Mouse (Mus musculus): ENCODE data around the gene Vps13c.

Vps13c gene

DNA sequence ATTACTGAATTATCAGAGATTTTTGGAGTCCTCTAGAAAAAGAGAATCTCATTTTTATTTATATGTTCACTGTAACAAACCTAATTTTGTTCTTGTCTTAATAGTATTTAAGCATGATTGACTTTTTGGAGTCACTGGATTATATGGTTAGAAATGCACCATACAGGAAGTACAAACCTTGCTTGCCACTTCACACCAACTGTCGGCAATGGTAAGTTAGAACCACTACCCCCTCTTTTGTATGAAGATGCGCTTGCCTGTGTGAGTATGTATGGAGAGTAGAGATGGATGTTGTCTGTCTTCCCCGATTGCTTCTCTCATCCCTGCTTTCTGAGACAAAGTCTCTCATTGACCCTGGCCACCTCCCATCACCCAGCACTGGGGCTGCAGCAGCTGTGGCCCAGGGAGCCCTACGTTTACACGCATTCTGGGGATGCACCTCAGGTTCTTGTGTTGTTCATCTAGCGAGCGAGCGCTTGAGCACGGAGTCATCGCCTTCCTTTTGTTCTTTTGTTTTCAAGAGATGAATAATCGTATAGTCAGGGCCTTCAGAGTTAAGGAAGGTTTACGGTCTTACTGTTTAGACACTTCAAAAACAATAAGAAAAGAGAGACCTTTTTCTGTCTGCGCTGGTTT lies 43.3 kb downstream of the Vps13c start:
- DNase-seq, result no peak

GRCm38 (mm10) chr9:67884095-67884494 lies 43.9 kb downstream of the Vps13c start:
- DNase-seq, result no peak

DNA sequence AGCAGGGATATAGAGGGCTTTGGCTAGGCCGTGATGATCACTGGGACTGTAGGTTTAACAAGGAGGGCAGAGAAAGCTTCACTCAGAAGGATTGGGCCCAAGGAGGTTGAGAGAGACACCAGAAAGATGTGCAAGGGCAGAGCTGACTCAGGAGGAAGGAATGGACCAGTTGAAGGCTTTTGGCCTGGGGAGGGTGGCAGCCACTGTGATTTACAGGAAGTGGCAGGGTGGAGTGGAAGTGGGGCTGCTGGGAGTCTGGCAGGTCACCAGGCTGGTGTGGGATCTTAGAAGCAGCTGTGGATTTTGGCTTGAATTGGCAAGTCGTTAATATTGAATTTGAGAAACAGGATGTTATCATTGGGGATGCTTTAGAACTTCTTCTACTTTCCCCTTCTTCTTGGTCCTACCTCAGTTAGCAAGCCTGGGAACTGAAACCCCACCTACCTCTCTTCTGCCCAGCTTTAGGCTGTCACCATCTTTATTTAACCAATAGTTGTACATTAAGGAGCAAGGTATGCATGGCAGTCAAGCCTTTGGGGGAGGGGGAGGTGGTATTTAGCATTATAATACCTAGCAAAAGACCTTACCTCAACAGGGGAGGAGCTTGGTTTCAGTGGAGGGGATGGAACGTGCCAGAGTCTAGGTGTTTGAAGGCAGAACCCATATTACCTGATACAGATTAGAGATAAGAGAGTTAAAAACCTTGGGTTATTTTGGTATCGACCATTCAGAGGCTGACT lies 47.0 kb downstream of the Vps13c start:
- no peak for DNase-seq

DNA sequence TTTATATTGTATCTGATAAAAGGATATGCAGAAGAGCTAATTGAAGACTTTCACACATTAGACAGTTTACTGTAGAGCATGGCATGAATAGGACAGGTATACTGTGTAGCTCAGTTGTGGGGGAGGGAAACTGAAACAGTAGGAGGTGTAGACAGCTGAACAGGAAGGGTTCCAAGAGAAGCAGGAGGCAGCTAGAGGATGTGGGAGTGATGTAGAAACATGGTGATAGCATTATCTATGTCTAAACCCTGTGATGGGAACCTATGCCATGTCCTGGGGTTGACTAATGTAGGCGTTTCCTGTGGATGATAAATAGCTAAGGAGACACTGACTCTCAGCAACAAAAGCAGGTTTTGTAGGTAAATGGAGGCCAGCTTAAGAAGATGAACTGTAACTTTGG lies 53.3 kb downstream of the Vps13c start:
- DNase-seq, result no peak

DNA sequence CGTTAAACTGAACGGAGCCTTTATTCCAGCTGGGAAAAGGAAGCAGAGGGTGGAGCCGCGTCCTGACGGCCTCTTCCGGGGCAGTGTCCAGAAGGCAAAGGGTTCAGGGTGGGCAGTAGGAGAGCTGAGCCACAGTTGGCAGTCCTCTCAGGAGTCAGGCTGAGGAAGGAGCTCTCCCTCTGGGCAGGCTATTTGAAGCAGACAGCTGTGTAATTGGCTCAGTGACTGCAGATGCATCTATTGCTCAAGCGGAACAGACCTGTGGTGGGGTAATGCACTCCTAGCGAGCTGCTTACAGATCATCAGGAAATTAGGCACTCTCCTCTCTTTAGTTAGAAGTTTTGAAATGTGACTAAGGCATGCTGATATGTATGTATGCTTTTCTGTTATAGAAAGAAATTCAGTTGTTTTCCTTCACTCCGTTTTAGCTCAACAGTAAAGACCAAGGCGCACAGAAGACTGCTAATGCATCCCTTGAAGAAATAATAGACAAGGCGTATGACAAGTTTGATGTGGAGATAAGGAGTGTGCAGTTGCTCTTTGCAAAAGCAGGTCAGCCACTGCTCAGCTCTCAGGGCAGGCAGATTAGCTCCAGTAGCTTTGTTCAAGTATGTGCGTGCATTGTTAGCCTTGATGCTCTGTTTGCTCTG lies 56.6 kb downstream of the Vps13c start:
- no peak for DNase-seq

DNA sequence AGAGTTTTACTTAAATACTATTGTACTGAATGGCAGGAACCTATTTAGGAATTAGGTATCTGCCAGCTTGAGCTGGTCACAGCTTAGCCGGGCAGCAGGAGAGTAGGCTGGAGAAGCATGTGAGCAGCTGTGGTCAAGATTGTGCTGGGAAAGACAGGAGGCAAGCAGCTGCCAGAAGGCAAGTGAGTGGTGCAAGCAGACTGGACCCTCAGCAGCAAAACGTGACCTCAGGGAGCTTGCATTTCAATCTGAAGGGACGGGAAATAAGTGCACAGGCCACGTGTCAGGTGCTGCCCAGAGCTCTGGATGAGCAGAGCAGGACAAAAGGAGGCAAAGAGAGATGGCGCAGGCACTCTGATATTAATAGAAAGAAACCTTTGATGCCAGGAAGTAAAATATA lies 60.2 kb downstream of the Vps13c start:
- DNase-seq, result peak; percentile 7

DNA sequence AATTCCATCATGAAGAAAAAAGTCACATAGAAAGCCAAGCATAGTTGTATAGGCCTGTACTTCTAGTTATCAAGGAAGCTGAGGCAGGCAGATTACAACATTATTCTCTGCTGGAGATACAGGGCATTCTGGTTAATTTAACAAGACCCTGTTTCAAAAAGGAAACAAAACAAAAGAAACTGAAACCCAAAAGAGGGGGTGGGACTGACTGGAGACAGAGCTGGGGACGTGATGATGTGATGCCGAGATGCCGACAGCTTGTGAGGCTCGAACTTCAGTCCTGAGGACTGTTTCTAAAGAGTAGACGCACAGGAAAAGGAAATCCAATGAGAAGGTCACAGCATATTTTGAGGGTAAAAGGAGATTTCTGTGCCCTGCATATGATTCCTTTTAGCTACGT lies 64.2 kb downstream of the Vps13c start:
- DNase-seq, result no peak

DNA sequence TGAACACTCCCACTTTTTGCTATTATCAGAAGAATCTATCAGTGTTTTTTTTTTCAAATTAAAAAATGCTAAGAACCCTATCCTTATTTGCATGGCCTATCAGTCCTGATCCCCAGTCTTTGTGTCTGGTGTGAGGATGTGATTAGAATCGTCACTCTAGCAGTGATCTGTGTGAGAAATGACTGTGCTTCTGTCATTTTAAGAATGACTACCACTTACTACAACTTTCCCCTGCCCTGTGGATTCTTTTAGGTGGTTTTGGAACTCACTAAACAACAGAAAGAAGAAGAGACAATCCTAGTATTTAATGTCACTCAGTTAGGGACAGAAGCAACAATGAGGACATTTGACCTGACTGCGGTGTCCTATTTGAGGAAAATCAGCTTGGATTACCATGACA lies 65.3 kb downstream of the Vps13c start:
- no peak for DNase-seq

DNA sequence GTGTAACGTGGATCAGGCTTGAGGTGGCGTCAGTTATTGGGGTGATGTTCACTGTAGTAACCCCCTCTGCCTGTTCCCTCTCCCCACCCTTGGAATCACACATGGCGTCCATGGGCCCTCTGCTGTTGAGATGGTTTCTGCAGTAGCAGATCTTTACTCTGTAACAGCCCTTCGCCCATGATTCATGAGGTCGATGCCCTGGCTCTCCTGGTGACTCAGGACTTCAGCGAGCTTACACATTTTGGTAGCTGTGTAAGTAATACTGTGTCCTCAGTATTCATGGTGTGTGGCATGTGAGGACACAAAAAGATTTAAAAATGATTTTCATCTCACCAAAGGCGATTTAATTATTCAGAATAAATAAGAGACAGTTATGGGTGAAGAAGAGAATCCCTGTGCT lies 74.5 kb downstream of the Vps13c start:
- no peak for DNase-seq

DNA sequence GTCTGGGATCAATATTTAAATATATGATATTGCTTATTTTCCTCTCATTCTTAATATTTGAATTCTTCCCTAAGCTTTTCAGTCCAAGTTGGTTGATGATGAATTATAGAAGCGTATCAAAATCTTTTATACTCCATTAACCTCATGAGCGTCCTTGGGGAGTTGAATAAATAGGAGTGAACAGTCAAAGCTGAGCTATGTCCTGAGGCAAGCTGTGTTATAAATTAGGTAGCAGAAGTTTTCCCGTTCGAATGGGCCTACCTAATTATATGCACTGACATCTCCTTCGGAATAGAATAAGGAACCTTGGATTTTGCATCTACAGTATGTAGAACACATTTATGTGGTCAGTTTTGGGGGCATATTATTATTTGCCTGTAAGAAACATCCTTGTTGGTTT lies 82.2 kb downstream of the Vps13c start:
- no peak for DNase-seq

GRCm38 (mm10) chr9:67930629-67931028 lies 90.4 kb downstream of the Vps13c start:
- no peak for DNase-seq

DNA sequence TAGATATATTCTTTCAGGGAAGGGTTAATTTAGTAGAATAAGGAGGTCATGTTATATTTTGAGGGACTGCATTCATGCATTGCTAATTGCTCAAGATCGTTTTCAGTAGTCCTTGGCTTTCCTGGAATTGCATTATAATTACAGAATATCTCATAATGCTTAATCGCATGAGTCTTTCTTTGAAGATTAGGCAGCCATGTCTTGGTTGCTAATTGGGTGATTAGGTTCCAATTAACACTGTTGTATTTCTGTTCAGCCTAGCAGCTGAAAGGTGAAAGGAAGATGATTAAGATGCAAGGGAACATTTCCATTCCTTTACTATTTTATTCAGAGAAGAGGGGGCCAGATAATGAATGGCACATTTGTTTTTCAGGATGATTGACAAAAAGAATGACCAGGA lies 97.1 kb downstream of the Vps13c start:
- no peak for DNase-seq

- DNase-seq, result no peak
Measured at GRCm38 (mm10) chr9:67955466-67956010, 115.3 kb downstream of the Vps13c start.

DNA sequence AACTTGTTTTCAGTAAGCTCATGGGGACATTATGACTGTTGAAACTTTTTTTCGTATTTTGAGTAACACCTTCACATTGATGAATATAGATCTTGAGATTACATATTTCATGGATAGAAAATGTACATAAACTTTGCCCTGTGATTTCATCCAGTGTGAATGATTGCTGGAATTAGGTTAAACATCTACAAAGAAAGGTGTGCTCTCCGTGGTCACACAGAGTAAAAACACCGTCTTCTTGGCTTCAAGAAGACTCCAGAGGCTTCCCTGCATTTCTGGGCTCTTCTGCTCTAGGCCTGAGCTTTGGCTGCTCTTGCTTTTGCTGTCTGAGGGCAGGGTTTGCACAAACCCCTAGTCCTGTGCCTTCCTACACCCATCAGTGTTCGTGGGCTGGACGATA lies 121.8 kb downstream of the Vps13c start:
- no peak for DNase-seq

DNA sequence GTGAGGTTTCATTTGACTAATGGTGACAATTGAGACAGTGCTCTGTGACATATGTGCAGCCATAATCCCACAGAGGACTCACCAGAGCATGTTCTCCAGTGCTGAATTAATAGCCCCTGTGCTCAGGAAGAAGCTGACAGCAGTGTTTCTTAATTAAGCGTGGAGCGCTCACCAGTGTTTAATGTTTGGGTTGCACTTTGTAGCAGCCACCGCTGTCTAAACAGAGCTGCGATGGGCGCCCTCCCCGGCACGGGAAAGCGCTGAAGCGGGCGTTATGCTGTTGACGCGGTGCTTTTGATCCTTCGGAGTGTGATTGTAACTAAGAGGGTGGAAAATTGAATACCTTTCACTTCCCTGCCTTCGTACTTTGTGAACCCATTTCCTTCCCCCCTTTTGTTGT lies 125.7 kb downstream of the Vps13c start:
- peak; percentile 39 for DNase-seq

GRCm38 (mm10) chr9:67967011-67967410 lies 126.8 kb downstream of the Vps13c start:
- DNase-seq, result no peak

DNA sequence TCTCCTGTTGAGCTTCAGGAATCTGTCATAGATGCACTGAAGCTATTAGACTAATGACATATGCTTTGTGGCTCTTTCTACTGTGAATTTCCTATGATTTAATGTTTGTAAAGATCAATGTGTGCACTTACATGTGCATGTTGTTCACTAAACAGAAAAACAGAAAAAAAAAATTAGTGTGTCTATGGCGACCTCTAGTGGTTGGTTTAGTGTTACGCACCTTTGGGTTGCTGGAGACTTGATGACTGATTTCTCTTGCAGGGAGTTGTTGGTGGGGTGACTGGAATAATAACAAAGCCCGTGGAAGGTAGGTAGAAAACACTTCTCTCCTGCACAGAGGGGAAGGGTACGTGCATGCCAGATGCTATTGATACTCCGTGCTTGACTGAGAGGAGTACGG lies 133.3 kb downstream of the Vps13c start:
- peak; percentile 65 for DNase-seq

- DNase-seq, result no peak
Measured at GRCm38 (mm10) chr9:67975491-67975890, 135.3 kb downstream of the Vps13c start.

DNA sequence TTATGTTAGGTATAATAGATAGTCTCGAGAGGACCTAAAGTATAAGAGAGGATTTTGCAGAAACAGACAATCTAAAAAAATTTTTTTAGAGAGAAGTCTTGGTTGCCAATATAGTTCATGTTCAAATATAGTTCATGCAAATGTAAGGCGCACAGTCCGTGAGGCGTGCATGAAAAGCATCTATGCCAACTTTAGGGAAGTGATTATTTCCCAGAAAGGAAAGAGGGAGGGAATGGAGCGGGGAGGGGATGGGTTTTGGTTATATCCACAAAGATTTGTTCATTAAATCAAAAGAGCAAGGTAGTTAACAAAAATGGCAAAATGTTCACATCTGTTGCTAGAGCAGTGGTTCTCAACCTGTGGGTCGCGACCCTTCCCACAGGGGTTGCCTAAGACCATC lies 166.4 kb downstream of the Vps13c start:
- DNase-seq, result no peak

DNA sequence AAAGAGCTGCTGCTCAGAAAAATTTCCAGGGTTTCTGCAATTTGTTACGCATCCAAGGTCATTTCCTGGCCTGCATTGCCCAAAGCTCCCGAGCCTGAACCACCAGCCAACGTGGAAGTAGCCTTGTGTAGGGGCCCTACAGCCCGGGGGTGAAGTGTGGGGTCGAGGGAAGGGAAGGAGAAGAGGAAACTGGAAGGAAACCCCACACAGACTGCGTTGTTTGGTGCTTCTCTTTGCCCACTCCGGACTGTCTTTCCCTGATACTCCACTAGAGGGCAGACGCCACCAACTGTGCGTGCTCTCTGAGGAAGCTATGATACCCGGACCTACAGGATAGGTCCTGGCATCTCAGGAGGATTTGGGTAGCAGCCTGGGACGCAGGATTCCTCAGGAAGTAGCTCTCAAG lies 174.8 kb downstream of the Vps13c start:
- DNase-seq, result peak; percentile 80

- peak; percentile 79 for DNase-seq
Measured at GRCm38 (mm10) chr9:68016255-68016954, 176.2 kb downstream of the Vps13c start.

DNA sequence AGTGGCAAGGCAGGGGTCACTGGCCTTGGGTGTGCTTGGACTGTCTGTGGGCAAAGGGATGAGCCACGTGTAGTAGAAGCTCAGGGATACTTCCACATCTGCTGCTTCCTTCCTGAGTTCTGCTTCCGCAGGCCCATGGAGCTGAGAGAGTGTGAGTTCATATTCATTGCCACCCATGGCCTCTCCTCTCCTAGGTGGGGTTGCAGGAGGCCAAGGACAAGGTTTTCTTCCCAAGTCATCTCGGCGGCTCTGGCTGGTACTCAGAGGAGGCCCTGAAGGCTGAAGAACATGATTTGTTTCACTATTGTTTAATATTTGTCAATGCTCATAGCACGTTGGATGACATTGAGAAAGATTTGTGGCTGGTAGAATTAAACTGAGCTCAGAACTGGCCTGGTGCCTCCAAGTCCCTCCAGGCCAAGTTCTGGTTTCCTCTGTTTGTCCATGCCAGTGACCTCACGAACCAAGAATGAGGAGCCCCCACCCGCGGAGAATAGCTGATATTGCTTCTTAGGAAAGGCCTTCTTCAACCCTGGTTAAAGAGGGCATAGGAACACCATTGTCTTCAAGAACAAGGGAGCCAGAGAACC lies 180.7 kb downstream of the Vps13c start:
- DNase-seq, result no peak
